Mouse (Mus musculus): Measurements from ENCODE around the gene Cars2. TPM values are rescaled to one million over a fixed set of nuclear protein-coding genes. Genes with fewer than 3 reads are reported as not detected.
"Not testable (repeated sequence)": the region's sequence is repeated elsewhere in the genome, so short reads cannot be mapped to it uniquely, and the experiment has no call there.

Cars2 gene
- total RNA-seq, 2 experiments from 2014 or later, result 41.7 to 77.9 TPM

DNA sequence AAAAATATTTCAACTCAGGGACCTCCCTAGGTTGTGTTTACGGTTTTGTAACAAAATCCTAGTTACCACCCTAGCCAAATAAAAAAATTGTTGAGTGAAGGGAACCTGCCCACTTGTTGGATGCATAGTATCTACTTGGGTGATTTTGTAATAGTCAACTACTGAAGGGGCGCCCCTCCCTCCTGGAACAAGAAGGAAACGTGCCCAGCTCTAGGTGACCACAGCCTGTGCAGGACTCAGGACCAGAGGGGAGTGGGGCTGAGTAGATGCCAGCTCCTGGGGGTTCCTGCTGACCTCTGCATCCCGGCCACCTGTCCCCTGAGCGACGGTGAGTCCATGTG lies 32.6 kb downstream of the Cars2 start:
- no peak for ATAC-seq (replicated peaks; ENCODE audit: low FRiP score, low TSS enrichment, poor library complexity, severe bottlenecking)

DNA sequence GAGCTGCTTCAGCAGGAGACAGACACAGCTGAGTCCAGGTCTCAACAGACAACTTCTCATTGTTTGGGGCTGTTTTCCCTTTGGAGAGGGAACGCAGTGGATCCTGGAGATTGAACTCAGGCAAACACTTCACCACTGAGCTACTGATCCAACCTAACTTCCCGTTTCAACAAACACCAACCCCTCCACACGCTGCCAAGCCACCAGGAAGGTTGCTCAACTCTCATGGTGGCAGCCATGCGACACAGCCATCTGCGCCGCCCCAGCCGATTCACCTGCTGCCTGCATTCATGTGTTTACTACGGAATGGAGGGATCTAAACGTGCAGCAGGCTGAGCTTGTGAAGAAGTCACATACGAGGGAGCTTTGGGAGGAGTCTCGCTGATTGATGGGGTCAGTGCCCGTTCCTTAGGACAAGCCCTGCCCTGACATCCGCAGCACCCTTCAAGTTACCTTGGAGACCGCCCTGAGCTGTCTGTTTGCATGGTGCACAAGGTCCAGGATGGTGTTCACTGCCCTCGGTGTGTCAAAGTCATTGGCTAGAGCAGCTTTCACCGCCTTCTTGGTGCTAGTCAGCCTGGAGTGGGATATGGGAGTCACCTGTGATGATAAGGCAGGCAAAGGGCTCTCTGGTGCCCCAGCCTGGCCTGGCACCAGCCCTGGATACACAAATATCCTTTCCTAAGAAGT lies 33.1 kb downstream of the Cars2 start:
- ATAC-seq (replicated peaks; ENCODE audit: low FRiP score, low TSS enrichment, poor library complexity, severe bottlenecking), result no peak

GRCm38 (mm10) chr8:11516292-11516691 lies 34.3 kb downstream of the Cars2 start:
- no peak for ATAC-seq (replicated peaks; ENCODE audit: low FRiP score, low TSS enrichment, poor library complexity, severe bottlenecking)

- no peak for ATAC-seq (replicated peaks; ENCODE audit: low FRiP score, low TSS enrichment, poor library complexity, severe bottlenecking)
These were observed 37.3 kb downstream of the Cars2 start for GRCm38 (mm10) chr8:11513247-11513646.

- ATAC-seq (replicated peaks; ENCODE audit: low FRiP score, low TSS enrichment, poor library complexity, severe bottlenecking), result peak; percentile 92
These were observed 37.9 kb downstream of the Cars2 start for GRCm38 (mm10) chr8:11512711-11513110.

DNA sequence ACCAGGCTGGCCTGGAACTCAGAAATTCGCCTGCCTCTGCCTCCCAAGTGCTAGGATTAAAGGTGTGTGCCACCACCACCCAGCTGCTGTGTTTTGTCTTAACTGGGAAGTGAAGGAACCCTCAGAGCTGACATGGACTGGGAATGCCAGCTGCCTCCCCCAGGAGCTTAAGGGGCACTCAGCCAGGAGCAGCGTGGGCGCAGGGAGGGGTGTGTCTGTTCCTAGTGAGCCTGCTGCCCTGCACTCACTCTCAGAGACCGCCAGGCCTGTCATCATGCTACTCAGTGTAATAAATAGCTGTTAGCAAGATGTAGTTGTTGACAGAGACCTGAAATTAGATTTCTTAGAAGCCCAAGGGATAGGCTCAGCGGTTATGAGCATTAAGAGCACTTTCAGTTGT lies 39.6 kb downstream of the Cars2 start:
- no peak for ATAC-seq (replicated peaks; ENCODE audit: low FRiP score, low TSS enrichment, poor library complexity, severe bottlenecking)

GRCm38 (mm10) chr8:11508880-11509279 lies 41.7 kb downstream of the Cars2 start:
- ATAC-seq (replicated peaks; ENCODE audit: low FRiP score, low TSS enrichment, poor library complexity, severe bottlenecking), result no peak

DNA sequence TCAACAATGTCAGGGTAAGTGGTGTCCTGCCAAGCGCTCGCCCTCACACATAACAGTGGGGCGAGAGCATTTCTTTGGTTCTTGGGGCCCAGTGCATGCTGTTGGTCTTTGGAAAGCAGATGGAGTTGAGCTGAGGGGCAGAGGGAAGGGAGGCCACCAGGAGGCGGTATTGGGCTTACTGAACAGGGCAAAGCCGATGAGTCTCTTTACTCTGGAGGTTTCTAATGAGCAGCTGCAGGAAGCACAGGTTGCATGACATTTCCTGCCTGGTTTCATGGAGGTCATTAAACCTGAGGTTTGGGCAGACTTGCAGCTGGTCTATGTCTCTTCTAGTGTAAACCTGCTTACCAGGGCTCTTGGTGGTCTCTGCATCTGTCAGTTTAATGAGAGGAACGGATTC lies 43.8 kb downstream of the Cars2 start:
- ATAC-seq (replicated peaks; ENCODE audit: low FRiP score, low TSS enrichment, poor library complexity, severe bottlenecking), result peak; percentile 68

DNA sequence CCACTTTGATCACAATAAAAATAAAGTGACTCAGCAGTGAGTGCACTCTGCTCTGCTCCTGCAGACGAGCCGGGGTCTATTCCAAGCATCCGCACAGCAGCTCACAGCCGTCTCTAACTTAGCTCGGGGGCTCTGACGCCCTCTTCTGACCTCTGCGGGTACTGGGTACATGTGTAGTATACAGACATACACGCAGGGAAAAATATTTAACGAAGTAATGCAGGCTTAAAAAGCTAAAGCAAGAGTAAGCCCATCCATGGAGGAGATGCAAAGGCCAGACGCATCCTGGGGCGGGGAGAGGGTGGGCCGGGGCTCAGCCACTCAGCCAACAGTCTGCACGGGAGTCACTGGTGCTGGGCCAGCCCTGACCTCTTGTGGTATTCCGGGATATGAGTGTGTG lies 44.5 kb downstream of the Cars2 start:
- ATAC-seq (replicated peaks; ENCODE audit: low FRiP score, low TSS enrichment, poor library complexity, severe bottlenecking), result no peak

DNA sequence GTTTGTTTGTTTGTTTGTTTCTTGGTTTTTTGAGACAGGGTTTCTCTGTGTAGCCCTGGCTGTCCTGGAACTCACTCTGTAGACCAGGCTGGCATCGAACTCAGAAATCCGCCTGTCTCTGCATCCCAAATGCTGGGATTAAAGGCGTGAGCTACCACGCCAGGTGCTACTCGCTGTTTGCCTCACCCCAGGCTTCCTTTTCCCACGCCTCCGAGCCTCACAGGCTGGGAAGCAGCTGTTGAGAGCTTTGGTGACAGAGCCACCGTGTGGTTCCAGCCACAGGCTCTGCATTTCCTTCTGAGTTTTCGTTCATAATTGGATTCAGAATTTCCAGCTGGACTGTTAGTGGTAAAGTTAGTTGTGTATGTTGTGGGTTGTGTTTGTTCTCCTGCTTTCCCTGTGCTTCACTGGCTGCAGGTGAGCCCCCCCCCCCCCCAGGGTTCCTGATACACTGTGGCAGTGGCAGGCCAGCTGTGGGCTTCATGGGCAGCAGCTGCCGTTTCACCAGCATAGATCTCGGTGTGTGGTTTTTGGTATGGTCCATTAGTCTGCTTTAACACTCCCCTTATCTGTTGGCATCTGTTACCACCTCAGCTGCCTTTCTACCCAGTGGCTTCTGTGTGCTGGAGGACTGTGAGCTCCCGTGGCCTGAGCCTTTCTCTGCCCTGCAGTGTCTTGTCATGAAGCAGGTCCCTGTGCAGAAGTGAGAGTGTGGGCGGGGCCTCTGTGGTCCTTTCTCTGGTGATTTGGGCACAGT lies 46.9 kb downstream of the Cars2 start:
- peak; percentile 68 for ATAC-seq (replicated peaks; ENCODE audit: low FRiP score, low TSS enrichment, poor library complexity, severe bottlenecking)

DNA sequence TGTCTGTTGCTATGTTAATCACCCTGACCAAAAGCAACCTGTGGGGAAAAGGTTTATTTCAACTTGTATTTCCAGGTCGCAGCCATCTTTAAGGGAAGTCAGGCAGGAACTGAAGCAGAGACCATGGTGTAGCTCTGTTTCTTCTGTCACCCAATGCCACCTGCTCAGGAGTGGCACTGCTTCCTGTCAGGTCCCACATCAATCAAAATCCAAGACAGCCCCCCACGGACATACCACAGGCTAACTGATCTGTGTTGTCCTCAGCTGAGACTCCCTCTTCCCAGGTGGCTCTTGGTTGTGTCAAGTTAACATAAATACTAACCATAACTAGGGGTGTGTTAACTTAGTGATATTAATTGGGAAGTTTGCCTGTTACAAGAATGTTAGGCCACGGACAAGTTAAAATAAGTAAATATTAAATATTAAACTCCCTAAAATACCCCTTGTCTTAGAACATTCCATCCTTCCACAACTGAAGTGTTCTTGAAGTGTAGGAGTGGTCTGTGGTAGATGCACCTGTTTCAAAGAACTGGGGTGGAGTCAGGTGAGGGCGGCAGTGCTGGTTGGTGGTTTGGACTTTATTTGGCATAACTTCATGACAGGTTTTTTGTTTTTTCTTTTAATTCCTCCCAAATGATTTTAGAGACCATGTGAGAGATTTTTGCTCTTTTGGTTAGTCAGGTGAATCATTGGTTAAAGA lies 51.6 kb downstream of the Cars2 start:
- no peak for ATAC-seq (replicated peaks; ENCODE audit: low FRiP score, low TSS enrichment, poor library complexity, severe bottlenecking)

- ATAC-seq (replicated peaks; ENCODE audit: low FRiP score, low TSS enrichment, poor library complexity, severe bottlenecking), result no peak
These were observed 52.3 kb downstream of the Cars2 start for GRCm38 (mm10) chr8:11498281-11498680.

DNA sequence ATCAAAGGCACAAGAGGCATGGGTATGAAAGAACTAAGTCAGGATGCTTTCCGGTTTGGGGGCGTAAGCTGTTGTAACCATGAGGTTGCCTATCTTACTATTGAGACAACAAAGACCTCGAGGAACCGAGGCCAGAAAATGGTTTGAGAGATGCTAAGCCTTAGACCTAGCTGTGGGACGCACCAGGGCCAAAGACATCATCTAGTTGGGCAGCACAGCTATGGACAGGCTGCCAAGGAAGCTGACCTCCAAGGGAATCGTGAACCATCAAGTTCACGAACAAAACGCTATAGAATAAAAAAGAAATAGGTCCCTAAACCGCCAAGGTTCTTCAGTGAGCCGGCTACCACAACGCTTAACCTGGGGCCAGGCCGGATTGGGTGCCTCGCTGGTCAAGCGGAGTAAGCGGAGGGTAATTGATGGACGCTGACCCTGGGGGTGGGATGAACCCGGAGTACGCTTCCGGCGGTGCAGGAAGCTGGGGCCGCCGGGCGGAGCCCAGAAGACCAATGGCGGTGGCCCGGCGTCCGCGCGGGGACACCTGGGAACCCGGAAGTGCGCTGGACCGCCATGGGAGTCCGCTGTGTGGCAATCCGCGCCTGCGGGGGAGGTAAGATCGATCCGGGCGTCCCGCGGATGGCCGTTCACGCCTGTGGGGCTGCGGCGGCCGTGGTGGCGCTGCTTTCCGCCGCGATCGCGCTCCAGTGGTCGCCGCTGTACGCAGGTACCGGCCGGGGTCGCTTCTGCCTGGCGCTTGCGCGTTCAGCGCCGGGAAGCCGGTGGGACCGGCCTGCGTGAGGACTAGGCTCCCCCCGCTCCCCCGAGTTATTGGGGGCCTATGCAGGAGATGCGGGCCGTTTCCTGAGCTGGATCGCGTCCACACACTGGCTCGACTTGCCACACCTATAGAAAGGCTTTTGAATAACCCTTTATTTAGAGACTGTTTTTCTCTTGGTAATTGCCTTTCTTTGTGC lies 53.3 kb downstream of the Cars2 start, which contains the start of gene Naxd:
Gene Naxd, plus strand, starts transcription at position 490 of the 974 bp plus-strand sequence.
- peak; percentile 99 for ATAC-seq (replicated peaks; ENCODE audit: low FRiP score, low TSS enrichment, poor library complexity, severe bottlenecking)

GRCm38 (mm10) chr8:11492340-11492739 lies 58.2 kb downstream of the Cars2 start:
- ATAC-seq (replicated peaks; ENCODE audit: low FRiP score, low TSS enrichment, poor library complexity, severe bottlenecking), result not testable (repeated sequence)

DNA sequence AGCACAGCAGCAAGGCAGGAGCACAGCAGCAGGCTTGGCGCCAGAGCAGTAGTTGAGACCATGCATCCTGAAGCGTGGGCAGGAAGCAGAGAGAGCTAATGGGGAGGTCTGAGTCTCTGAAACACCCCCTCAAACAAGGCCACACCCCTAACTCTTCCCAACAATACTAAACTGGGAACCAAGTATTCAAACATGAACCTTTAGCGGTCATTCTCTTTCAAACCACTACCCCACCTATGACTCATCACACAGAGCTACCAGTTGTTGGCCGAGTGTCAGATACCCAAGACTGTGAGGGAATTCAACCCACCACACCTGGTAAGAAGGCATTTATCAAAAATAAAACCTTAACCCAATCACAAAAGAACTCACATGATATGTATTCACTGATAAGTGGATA lies 63.4 kb downstream of the Cars2 start:
- 0 out of 2 replicates have a peak, but pooled peaks have one; percentile 24 for ATAC-seq (replicated peaks; ENCODE audit: low FRiP score, low TSS enrichment, poor library complexity, severe bottlenecking)

- ATAC-seq (replicated peaks; ENCODE audit: low FRiP score, low TSS enrichment, poor library complexity, severe bottlenecking), result peak; percentile 76
These were observed 64.4 kb downstream of the Cars2 start for GRCm38 (mm10) chr8:11486142-11486541.

DNA sequence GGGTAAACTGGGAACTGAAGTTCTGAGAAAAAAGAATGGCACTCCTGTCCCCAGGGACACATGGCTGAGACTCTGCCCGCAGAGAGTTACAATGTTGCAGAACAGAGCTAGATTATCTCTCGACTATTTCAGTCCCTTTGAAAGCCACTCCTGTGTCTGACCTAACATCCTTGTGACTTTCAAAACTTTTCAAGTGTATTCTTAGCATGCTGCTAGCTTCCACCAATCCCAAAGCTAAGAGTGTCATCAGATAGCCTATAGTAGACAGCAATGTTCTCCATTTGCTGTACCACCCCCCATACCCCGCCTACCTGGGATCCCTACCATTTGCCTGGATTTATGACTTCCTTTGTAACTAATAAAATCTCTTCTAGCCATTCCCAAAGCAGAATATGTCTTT lies 68.0 kb downstream of the Cars2 start:
- no peak for ATAC-seq (replicated peaks; ENCODE audit: low FRiP score, low TSS enrichment, poor library complexity, severe bottlenecking)

- ATAC-seq (replicated peaks; ENCODE audit: low FRiP score, low TSS enrichment, poor library complexity, severe bottlenecking), result no peak
These were observed 68.7 kb downstream of the Cars2 start for GRCm38 (mm10) chr8:11481876-11482275.

GRCm38 (mm10) chr8:11479591-11479990 lies 71.0 kb downstream of the Cars2 start:
- no peak for ATAC-seq (replicated peaks; ENCODE audit: low FRiP score, low TSS enrichment, poor library complexity, severe bottlenecking)
